Comparison of ENCODE assay signal across 8 mouse cellular contexts in genomic region chr5:8797987-8798751, GRCm38 (mm10). TPM values are rescaled to one million over a fixed set of nuclear protein-coding genes. Genes with fewer than 3 reads are reported as not detected.
DNase-seq lines count a peak whose midpoint lies in the region; ATAC-seq and TF ChIP-seq lines count a peak whose summit lies in the region.

TSS of gene Abcb1b (plus strand) at chr5:8798147.

- TF ChIP-seq CTCF in heart, adult 2 months (IDR thresholded peaks at IDR 0.05), result no peak
- no peak for TF ChIP-seq CTCF in kidney, adult 2 months (conservative IDR thresholded peaks at IDR 0.05; ENCODE audit: insufficient read depth, insufficient read length, low read depth, low read length)
- TF ChIP-seq CTCF in small intestine, adult 2 months (IDR thresholded peaks at IDR 0.05; ENCODE audit: extremely low read depth, insufficient read length, insufficient replicate concordance, low read depth, low read length), result no peak

- no peak within 1 kb of the TSS for H3K27ac ChIP-seq in embryonic facial prominence, embryonic 14.5 days (replicated peaks; ENCODE audit: low read depth, low read length)
- peak within 1 kb of the TSS; percentile 57 for H3K27ac ChIP-seq in heart, adult 2 months
- H3K27ac ChIP-seq in kidney, adult 2 months (ENCODE audit: insufficient read depth, low read depth, low read length), result no peak within 1 kb of the TSS
- H3K27ac ChIP-seq in limb, embryonic 12.5 days, result no peak within 1 kb of the TSS
- no peak within 1 kb of the TSS for H3K27ac ChIP-seq in midbrain, embryonic 13.5 days
- H3K27ac ChIP-seq in small intestine, adult 2 months (ENCODE audit: insufficient read depth, low read depth, low read length), result no peak within 1 kb of the TSS

- H3K9ac ChIP-seq in embryonic facial prominence, embryonic 14.5 days (ENCODE audit: low read depth, low read length), result peak within 1 kb of the TSS; percentile 67
- peak within 1 kb of the TSS; percentile 49 for H3K9ac ChIP-seq in heart, adult 2 months (ENCODE audit: low read depth, low read length)
- peak within 1 kb of the TSS; percentile 63 for H3K9ac ChIP-seq in limb, embryonic 12.5 days (replicated peaks)
- peak within 1 kb of the TSS; percentile 71 for H3K9ac ChIP-seq in midbrain, embryonic 13.5 days (replicated peaks)

- peak; percentile 91 for ATAC-seq in embryonic facial prominence, embryonic 14.5 days (ENCODE audit: low read depth)
- peak; percentile 67; the same call in 1 of the 2 replicates for ATAC-seq in limb, embryonic 12.5 days (ENCODE audit: insufficient number of reproducible peaks, insufficient read depth, low FRiP score, low TSS enrichment, low read depth)
- peak; percentile 94 for ATAC-seq in midbrain, embryonic 13.5 days

- peak; percentile 93 for DNase-seq in 3T3-L1 (ENCODE audit: low read depth, low spot score)
- peak; percentile 88 to 90 for DNase-seq in adrenal gland, postnatal 36 days
- DNase-seq in embryonic facial prominence, embryonic 14.5 days (ENCODE audit: low spot score), result peak; percentile 72
- DNase-seq in heart, adult 2 months, result peak; percentile 75 to 83
- peak; percentile 59 for DNase-seq in kidney, adult 2 months

- H3K79me2 ChIP-seq in heart, adult 2 months (replicated peaks; ENCODE audit: control insufficient read depth, insufficient read depth, low read length), result no peaks in the 10 kb centered on the region

- no peaks in the 10 kb centered on the region for H3K27me3 ChIP-seq in embryonic facial prominence, embryonic 14.5 days (replicated peaks; ENCODE audit: control insufficient read depth, insufficient read depth, low read length)
- no peaks in the 10 kb centered on the region for H3K27me3 ChIP-seq in heart, adult 2 months (ENCODE audit: control insufficient read depth, insufficient read depth, low read length)
- no peaks in the 10 kb centered on the region for H3K27me3 ChIP-seq in kidney, adult 2 months (replicated peaks; ENCODE audit: control insufficient read depth, insufficient read depth, low read length)
- peaks cover 9% of the 10 kb centered on the region; the same call in 1 of the 2 replicates for H3K27me3 ChIP-seq in limb, embryonic 12.5 days
- H3K27me3 ChIP-seq in midbrain, embryonic 13.5 days, result no peaks in the 10 kb centered on the region
- no peaks in the 10 kb centered on the region for H3K27me3 ChIP-seq in small intestine, adult 2 months (ENCODE audit: control insufficient read depth, insufficient read depth, low read length)

- peak; percentile 78 for TF ChIP-seq POLR2A in heart, adult 2 months (IDR thresholded peaks at IDR 0.05; ENCODE audit: insufficient read depth, low read depth, low read length)
- TF ChIP-seq POLR2A in kidney, adult 2 months (IDR thresholded peaks at IDR 0.05; ENCODE audit: low read depth, low read length), result no peak
- no peak for TF ChIP-seq POLR2A in small intestine, adult 2 months (IDR thresholded peaks at IDR 0.05; ENCODE audit: low read depth, low read length)

- peak within 1 kb of the TSS; percentile 96 for H3K4me2 ChIP-seq in embryonic facial prominence, embryonic 14.5 days (ENCODE audit: low read depth, low read length)
- H3K4me2 ChIP-seq in limb, embryonic 12.5 days, result peak within 1 kb of the TSS; percentile 96
- peak within 1 kb of the TSS; percentile 99 for H3K4me2 ChIP-seq in midbrain, embryonic 13.5 days (replicated peaks)

- no peak for TF ChIP-seq EP300 in heart, adult 2 months (IDR thresholded peaks at IDR 0.05; ENCODE audit: insufficient read depth, low read depth, low read length)

- peak within 1 kb of the TSS; percentile 54 for H3K4me3 ChIP-seq in embryonic facial prominence, embryonic 14.5 days (ENCODE audit: low read depth, low read length)
- peak within 1 kb of the TSS; percentile 60 for H3K4me3 ChIP-seq in heart, adult 2 months
- H3K4me3 ChIP-seq in kidney, adult 2 months (ENCODE audit: insufficient read depth, low read depth, low read length), result peak within 1 kb of the TSS; percentile 34
- peak within 1 kb of the TSS; percentile 59 for H3K4me3 ChIP-seq in limb, embryonic 12.5 days (replicated peaks)
- peak within 1 kb of the TSS; percentile 60 for H3K4me3 ChIP-seq in midbrain, embryonic 13.5 days (replicated peaks)
- H3K4me3 ChIP-seq in small intestine, adult 2 months (ENCODE audit: low read depth, low read length), result peak within 1 kb of the TSS; percentile 61

- H3K4me1 ChIP-seq in embryonic facial prominence, embryonic 14.5 days (ENCODE audit: control insufficient read depth, insufficient read depth, low read length), result no peaks in the 10 kb centered on the region; the same call in none of the 2 replicates
- no peaks in the 10 kb centered on the region for H3K4me1 ChIP-seq in heart, adult 2 months (ENCODE audit: control insufficient read depth, insufficient read depth, low read length)
- peaks cover 3% of the 10 kb centered on the region; the same call in 1 of the 2 replicates for H3K4me1 ChIP-seq in kidney, adult 2 months (ENCODE audit: control insufficient read depth, insufficient read depth, low read length)
- H3K4me1 ChIP-seq in limb, embryonic 12.5 days (replicated peaks), result no peaks in the 10 kb centered on the region
- H3K4me1 ChIP-seq in midbrain, embryonic 13.5 days (replicated peaks), result peaks cover 6% of the 10 kb centered on the region; the same call in 1 of the 2 replicates
- peaks cover 8% of the 10 kb centered on the region for H3K4me1 ChIP-seq in small intestine, adult 2 months (ENCODE audit: control insufficient read depth, insufficient read depth, insufficient read length, low read length)

- WGBS in embryonic facial prominence, embryonic 14.5 days, result 0% methylated on average over 34 of the region's 48 CpGs
- WGBS in heart, adult 2 months, result under 1% methylated on average over 48 of the region's 48 CpGs
- WGBS in kidney, adult 2 months, result under 1% methylated on average over 48 of the region's 48 CpGs
- under 1% methylated on average over 48 of the region's 48 CpGs for WGBS in limb, embryonic 12.5 days
- WGBS in midbrain, embryonic 13.5 days, result under 1% methylated on average over 48 of the region's 48 CpGs
- WGBS in small intestine, adult 2 months, result 2% methylated on average over 46 of the region's 48 CpGs

- no peaks in the 10 kb centered on the region for H3K36me3 ChIP-seq in embryonic facial prominence, embryonic 14.5 days (ENCODE audit: control insufficient read depth, insufficient read depth, low read length)
- H3K36me3 ChIP-seq in heart, adult 2 months (ENCODE audit: control insufficient read depth, insufficient read depth, low read length), result no peaks in the 10 kb centered on the region
- H3K36me3 ChIP-seq in kidney, adult 2 months (ENCODE audit: control insufficient read depth, insufficient read depth, low read length), result no peaks in the 10 kb centered on the region
- no peaks in the 10 kb centered on the region for H3K36me3 ChIP-seq in limb, embryonic 12.5 days
- H3K36me3 ChIP-seq in midbrain, embryonic 13.5 days, result no peaks in the 10 kb centered on the region
- H3K36me3 ChIP-seq in small intestine, adult 2 months (ENCODE audit: control insufficient read depth, insufficient read depth, low read length), result no peaks in the 10 kb centered on the region

- intact Hi-C loops in heart, adult 2 months (cut with DNase I), result no loop called here

- H3K9me3 ChIP-seq in embryonic facial prominence, embryonic 14.5 days (ENCODE audit: control insufficient read depth, low read length), result no peaks in the 10 kb centered on the region
- no peaks in the 10 kb centered on the region for H3K9me3 ChIP-seq in limb, embryonic 12.5 days
- no peaks in the 10 kb centered on the region for H3K9me3 ChIP-seq in midbrain, embryonic 13.5 days

RNA-seq across cellular contexts. Expression of gene Abcb1b, which starts in this region (rescaled TPM):
- 1,000 to 10,000 TPM; 1,841 to 2,403 TPM for total RNA-seq in adrenal gland, postnatal 36 days (2021)
- 1.7 and 3.0 TPM in 2 replicates for polyA plus RNA-seq in embryonic facial prominence, embryonic 14.5 days (2014; fragmentation: Nextera tagmentation; extraction: Ambion mirVana)
- 1 to 10 TPM; 3.2 to 5.0 TPM for total RNA-seq in heart, adult 2 months (2021)
- polyA plus RNA-seq in heart, adult 2 months (2012; rRNA removed), result 3.1 and 3.3 TPM in 2 replicates
- polyA plus RNA-seq in kidney, adult 2 months (2012; rRNA removed), result 8.4 and 10.2 TPM in 2 replicates
- 1.8 and 3.0 TPM in 2 replicates for polyA plus RNA-seq in limb, embryonic 12.5 days (2016; fragmentation: Nextera tagmentation; extraction: Ambion mirVana)
- 0.61 and 0.86 TPM in 2 replicates for polyA plus RNA-seq in midbrain, embryonic 13.5 days (2015; fragmentation: Nextera tagmentation; extraction: Ambion mirVana)
- 0.27 and 0.37 TPM in 2 replicates for polyA plus RNA-seq in small intestine, adult 2 months (2012; rRNA removed)

Comparison
In these comparisons a context has a peak if more than half of its experiments do, and no peak if none do; other contexts are left out.
1. RNA of gene Abcb1b (total RNA-seq): 1,841 to 2,403 TPM in adrenal gland, postnatal 36 days; 3.2 to 5.0 TPM in heart, adult 2 months; every median in the first group is over 100 times any median in the second.
2. Peak in ATAC-seq, H3K4me3 ChIP-seq, H3K9ac ChIP-seq and H3K4me2 ChIP-seq in midbrain, embryonic 13.5 days; RNA of the gene not detected or under 1 TPM.
3. Peak in every context shown above with its lines, with median percentiles within 50 percentile points of each other: DNase-seq, ATAC-seq, H3K4me2 ChIP-seq, H3K4me3 ChIP-seq and H3K9ac ChIP-seq.